Mouse (Mus musculus) cerebral cortex, adult 2 months (tissue): ENCODE results near the gene Fgfr1op.

Source experiments
- WGBS: fragments of 180-500 bp; shearing (Covaris S2); methylation state at CpG from one replicate; pipeline ENCODE4 v1.1.7; 2018; 5-methylcytosine and 5-hydroxymethylcytosine counted together

The Fgfr1op gene

DNA sequence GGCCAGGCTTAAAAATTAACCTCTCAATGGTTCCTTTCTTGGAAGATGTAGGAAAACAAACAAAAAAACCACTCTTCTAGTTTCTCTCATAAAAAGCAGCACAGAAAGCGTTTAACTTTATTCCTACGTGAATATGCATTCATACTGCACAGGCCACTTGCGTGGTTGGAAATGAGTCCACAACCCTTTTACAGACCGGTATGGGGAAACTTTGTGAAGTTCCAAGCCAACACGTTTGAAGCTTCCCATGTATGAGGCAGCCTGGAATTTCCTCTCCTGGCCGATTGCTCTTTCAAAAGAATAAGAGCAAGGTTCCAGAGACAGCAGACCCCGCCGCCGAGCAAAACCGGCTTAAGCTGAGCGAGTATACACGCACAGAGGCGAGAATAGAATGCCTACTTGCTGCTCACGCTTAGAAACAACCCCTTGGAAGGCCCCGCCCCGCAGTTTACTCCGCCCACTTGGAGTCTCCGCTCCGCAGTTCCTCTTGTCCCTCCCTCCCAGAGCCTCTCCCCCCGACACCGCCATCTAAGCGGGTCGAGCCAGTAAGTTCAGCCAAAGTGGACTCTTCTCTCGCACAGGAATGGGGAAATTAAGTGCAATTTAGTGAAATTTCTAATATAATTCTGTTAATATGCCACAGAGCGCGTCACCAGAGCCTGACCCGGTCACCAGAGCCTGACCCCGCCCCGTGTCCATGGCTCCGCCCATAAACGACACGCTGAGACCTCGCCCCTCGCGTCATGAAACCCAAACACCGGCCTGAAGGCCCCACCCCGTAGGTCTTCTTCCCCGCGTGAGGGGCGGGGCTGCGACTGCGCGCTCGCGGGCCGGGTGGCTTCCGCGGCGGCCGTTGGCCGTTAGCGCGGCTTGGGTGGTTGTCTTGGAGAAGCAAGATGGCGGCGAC lies at the start of gene Fgfr1op:
Gene Fgfr1op (plus strand): TSS at position 801 of the 907 bp plus-strand sequence.
- WGBS: under 1% methylated on average over 18 of the region's 55 CpGs

- WGBS: 73% methylated on average over 9 of the region's 11 CpGs
These were observed 48.9 kb upstream of the Fgfr1op start for GRCm38 (mm10) chr17:8116378-8116777.

- WGBS: no CpG with 5 or more reads among the region's 6 CpGs
These were observed 48.4 kb upstream of the Fgfr1op start for GRCm38 (mm10) chr17:8116928-8117327.

- WGBS: no CpG with 5 or more reads among the region's 3 CpGs
These were observed 42.3 kb upstream of the Fgfr1op start for GRCm38 (mm10) chr17:8122974-8123373.

DNA sequence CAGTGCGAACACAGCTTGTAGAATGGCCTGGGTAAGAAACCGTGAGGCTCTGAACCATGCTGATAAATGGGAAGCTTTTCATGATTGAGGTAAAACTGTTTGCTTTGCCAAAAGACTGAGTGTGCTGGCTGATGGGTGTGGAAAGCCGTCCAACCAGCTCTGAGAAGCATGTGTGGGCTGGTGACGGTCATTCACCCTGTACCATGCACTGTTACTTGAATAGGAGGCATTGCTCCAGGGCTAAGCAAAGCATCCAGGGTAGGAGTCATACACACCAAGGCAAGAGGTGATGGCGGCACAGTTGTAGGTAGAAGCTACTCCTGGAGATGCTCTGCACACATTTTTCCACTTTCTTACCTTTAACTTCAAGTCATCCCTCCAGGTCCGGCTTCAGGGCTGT lies 40.7 kb upstream of the Fgfr1op start:
- WGBS: 93% methylated on average over 3 of the region's 6 CpGs

DNA sequence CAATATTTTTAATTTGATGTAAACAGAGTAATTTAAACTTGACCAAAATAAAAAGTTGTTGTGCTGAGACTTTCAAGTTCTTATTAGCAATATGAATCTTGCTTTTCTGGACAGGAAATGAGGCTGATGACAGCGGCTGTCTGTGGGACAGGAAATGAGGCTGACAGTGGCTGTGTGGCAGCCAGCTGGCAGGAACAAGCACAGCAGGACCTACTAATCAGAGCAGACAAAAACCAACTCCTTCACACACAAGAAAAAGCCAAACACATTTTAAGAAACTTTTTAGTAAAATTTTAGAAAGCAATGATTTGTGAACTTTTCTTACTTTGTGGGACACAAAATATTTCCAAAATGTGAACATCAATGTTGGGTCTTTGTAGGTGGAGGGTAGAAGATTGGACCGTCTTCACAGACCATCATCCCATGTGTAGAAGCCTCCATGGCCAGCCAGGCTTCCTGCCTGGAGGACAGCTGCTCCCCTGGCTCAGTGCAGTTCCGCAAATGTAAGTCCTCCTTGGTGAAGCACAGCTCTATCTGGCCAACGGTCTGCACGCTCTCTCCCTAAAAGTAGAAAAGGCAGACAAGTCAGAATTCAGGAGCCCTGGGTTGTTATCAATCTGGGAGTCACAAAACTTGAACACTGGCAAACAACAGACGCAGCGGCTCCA lies 36.8 kb upstream of the Fgfr1op start:
- 73% methylated on average over 1 of the region's 7 CpGs for WGBS

- WGBS: 89% methylated on average over 9 of the region's 9 CpGs
These were observed 35.7 kb upstream of the Fgfr1op start for GRCm38 (mm10) chr17:8129578-8129977.

- WGBS: no CpG with 5 or more reads among the region's 6 CpGs
These were observed 34.5 kb upstream of the Fgfr1op start for GRCm38 (mm10) chr17:8130849-8131248.

DNA sequence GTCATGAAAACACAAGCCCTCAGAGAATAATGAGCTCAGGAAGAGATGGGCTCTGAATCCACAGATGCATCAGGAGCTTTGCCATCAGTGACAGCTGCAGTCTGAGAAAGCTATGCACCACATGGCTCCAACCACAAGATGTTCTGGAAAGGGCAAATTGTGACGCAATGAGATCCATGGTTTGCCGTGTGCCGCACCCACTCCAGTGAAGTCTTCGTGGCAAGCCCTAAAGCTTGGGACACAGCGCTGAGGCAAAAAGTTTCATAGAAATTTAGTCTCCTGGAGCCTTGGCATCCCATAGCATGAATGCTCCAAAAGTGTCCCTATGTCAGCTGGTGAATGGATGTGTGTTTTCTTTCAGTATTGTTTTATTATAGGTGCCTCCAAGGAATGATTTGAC lies 27.2 kb upstream of the Fgfr1op start:
- WGBS: 85% methylated on average over 5 of the region's 5 CpGs

DNA sequence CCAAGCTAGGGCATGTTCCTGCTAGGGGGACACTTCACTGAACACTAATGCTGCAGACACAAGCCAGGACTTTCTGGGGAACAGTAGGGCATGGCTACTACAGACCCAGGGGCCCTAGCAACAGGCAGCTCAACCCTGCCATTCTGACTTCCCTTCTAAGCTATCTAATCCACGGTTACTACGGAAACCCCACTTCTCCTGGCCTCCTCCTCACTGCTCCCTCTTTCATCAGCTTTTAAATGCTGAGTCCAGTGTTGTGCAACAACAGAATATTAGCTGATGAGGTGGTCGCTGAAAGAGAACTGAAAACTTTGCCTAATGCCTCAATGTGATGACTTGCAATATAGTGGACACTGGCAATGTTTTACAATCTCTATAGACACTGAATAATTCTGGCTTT lies 25.1 kb upstream of the Fgfr1op start:
- WGBS: 49% methylated on average over 3 of the region's 3 CpGs

- whole genome bisulfite sequencing: 58% methylated on average over 12 of the region's 14 CpGs
These were observed 21.3 kb upstream of the Fgfr1op start for GRCm38 (mm10) chr17:8143802-8144673.

GRCm38 (mm10) chr17:8146931-8147330 lies 18.4 kb upstream of the Fgfr1op start:
- 26% methylated on average over 5 of the region's 5 CpGs for WGBS

GRCm38 (mm10) chr17:8147439-8148316 lies 17.6 kb upstream of the Fgfr1op start, which contains the start of the genes Gm49673 and Rnaset2a:
TSS of gene Gm49673 (minus strand) at chr17:8147788.
TSS of gene Rnaset2a (minus strand) at chr17:8148097.
- WGBS: 2% methylated on average over 53 of the region's 67 CpGs

DNA sequence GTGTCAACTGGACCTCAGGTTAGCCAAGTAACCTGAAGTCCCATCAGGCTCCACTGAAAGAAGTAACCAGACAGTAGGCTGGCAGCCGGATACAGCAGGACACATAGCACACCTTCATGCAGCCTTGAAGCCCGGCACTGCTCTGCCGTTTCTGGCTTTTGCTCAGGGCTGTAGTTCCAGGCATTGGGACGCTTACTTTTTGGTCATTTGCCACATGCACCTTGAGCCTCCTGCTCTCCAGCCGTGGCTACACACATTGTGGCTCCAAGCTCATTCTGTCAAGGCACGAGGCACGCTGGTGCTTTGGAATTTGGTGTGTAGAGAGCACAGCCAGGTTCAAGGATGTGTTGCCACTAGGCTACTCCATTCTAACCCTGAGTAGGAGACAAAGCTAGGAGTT lies 10.3 kb upstream of the Fgfr1op start:
- WGBS: 88% methylated on average over 7 of the region's 7 CpGs

DNA sequence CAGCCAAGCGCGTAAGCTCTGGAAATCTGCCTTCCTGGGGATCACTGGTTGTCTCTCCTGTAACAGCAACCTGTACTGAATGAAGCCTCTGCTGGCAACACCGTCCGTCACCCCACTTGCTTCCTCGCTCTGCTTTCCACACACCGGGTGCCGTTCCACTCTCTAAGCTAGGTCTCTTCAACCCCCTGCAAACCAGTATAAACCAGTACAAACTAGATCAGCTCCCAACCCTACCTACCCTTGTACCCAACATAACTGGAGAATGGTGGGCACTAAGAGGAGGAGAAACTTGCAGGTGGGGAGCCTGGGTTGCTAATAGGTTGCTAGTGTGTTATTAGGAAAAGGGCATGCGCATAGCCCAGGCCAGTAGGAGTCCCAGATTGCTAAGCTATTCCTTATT lies 9.3 kb upstream of the Fgfr1op start:
- WGBS: 100% methylated on average over 1 of the region's 8 CpGs

GRCm38 (mm10) chr17:8158627-8159026 lies 6.7 kb upstream of the Fgfr1op start:
- WGBS: 43% methylated on average over 1 of the region's 1 CpGs

GRCm38 (mm10) chr17:8160969-8161368 lies 4.3 kb upstream of the Fgfr1op start:
- WGBS: 34% methylated on average over 3 of the region's 3 CpGs

DNA sequence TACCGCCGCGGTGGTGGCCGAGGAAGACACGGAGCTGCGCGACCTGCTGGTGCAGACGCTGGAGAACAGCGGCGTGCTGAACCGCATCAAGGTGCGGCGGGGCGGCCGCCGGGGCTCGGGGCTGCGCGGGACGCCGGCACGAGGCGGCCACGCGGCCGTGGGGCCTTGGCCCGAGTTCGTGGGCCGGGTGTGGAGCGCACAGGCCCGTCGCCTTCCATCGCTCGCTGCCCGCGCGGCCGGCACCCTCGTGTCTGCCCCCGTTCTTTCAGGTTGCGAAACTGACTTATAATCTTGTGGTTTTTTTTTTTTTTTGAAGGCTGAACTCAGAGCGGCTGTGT lies 276 bp downstream of the Fgfr1op start:
- WGBS: under 1% methylated on average over 39 of the region's 42 CpGs

DNA sequence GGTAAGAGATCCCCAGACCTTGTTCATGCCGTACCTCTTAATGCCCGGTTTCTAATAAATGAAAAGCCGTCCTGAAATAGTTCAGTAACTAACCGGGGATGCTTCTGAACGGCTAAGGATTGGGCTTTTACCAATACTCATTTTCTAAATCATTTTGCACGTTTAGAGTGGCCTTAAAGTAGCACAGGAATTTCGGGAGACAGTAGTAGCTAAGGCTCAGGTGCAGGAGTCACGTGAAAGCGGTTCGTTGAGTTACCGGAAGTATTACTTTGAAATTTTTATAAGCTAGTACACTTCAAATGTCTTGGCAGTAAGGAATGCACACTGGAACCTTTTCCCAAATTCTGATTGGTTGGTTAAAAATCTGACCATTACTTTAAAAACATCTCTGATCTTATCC lies 676 bp downstream of the Fgfr1op start:
- WGBS: under 1% methylated on average over 11 of the region's 11 CpGs

GRCm38 (mm10) chr17:8166454-8166853 lies 1.2 kb downstream of the Fgfr1op start:
- WGBS: 37% methylated on average over 2 of the region's 3 CpGs

GRCm38 (mm10) chr17:8167436-8167835 lies 2.1 kb downstream of the Fgfr1op start:
- WGBS: 83% methylated on average over 7 of the region's 8 CpGs
